Mouse (Mus musculus) B cell, adult 2 months (primary cell): ENCODE measurements around the gene Tspan10.

Source experiments
- DNase-seq, 2 experiments: peaks; one replicate each; pipeline ENCODE4 v3.0.0; 2022

Tspan10 gene

DNA sequence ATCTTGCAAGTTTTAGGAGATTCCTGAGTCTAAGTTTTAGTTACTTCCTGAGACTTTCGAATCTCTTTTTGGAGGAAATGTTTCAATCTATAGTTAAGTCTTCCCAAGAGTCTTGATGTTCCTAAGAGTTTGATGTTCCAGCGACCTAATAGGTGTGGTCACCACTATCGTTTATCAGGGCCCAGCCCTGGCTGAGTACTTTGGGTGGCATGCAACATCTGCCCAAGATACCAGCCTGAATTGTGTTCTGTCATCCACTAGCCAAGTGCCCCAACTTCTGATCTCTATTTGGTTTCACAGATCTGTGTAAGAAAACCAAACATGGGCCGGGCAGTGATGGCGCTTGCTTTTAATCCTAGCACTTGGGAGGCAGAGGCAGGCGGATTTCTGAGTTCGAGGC is 13.0 kb downstream of the Tspan10 start:
- no peak for DNase-seq

GRCm38 (mm10) chr11:120457370-120457769 is 14.9 kb downstream of the Tspan10 start:
- peak in 1 of 2 experiments; percentile 9 for DNase-seq

DNA sequence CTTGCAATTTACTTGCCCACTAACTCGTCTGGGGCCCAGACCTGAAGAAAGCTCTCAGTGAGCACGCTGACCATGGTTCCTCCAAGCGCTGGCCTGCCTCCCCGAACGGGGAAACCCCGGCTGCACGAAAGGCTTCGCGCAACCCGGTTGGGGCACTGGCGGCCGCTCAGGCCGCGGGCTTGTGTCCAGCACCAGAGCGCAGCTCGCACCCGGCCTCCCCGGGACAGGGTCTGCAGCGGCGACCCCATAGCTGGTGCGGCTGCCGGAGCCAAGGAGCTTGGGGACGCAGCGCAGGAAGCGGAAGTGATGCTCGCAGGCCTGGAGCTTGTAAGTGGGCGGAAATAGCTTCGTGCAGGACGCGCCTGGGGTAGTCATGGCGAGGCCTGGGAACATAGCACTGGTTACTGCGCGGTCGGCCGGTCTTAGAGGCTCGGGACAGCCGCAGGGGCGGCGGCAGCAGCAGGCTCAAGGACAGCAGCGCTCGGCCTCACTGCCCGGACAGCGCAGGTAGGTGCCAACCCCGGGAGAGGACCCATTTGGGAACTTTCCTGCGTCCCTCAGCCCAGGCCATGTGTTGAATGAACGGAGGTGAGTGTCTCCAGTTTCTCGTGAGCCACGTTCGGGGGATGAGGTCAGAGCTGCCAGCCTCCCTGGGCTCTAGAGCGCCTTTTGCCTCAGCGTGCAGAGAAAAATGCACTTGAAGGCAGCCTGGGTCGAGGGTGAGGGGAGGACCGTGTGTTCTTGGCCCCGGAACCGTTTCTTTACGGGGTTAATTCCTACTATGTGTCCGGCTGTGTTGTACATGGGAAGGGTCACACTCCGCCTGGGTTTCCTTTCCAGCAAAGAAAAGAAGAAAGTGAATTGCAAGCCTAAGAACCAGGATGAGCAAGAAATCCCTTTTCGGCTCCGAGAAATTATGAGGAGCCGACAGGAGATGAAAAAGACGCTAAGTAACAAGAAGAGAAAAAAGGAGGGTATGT is 15.6 kb downstream of the Tspan10 start, which contains the start of the genes Oxld1 and Ccdc137:
Oxld1 (minus strand) TSS at position 297 of the 980 bp plus-strand sequence.
Ccdc137 (plus strand) TSS at position 344 of the 980 bp plus-strand sequence.
- peak; percentile 74 to 78 for DNase-seq

DNA sequence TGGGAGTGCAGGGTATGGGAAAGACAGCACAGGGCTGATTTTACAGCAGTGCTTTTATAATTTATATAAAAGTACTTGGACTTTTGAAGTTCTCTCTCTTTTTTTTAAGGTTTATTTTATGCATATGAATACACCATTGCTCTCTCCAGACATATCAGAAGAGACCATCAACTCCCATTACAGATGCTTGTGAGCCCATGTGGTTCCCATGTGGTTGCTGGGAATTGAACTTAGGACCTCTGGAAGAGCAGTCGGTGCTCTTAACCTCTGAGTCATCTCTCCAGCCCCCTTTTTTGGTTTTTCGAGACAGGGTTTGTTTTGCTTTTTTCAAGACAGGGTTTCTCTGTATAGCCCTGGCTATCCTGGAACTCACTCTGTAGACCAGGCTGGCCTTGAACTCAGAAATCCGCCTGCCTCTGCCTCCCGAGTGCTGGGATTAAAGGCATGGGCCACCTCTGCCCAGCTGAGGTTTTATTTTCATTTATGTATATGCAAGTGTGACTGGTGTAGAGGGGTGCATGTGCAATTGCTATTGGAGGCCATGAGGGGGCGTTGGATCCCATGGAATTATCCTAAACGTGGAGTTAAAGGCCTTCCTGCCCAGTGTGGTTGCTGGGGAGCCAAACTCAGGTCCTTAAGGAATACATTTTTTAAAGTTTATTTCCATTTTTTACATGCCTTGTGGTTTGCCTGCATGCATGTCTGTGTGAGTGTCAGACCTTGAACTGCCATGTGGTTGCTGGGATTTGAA is 16.6 kb downstream of the Tspan10 start:
- DNase-seq, result no peak

GRCm38 (mm10) chr11:120463536-120463935 is 21.1 kb downstream of the Tspan10 start:
- no peak for DNase-seq

DNA sequence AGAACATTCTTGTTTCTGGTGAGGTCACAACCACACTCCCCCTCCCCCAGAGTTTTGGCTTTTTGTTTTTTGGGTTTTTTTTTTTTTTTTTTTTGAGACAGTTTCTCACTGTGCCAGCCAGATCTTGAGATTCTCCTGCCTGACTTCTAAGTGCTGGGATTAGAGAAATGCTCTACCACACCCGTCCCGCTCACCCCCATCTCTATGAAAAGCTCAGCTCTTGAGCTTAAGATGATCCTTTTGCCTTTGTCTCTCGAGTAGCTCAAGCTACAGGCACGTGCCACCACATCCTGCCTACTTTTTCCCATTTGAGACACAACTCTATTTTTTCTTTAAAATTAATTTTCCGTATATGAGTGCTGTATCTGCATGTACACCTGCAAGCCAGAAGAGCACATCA is 21.9 kb downstream of the Tspan10 start:
- no peak for DNase-seq

DNA sequence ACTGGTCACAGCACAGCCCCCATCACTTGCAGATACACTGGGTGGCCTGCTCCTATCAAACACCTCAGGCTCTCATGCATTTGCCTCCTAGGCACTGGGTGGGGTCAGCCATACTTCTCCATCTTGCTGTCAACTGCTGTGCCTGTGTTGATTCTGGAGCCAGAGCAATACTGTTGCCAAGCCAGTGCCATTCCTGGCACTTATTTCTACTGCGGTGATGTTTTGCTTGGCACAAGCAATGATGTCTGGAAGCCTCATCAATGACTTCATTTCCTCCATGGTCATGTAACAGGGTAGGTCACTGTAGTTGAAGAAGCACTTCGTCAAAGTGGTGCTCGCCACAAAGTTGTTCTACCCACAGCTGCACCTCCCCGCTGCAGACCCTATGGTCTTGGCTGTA is 23.1 kb downstream of the Tspan10 start:
- DNase-seq, result no peak

GRCm38 (mm10) chr11:120467051-120467735 is 24.7 kb downstream of the Tspan10 start, which contains the start of gene Arl16:
Arl16 (minus strand) TSS chr11:120467607.
- DNase-seq, result peak; percentile 93 to 94

- no peak for DNase-seq
Measured at GRCm38 (mm10) chr11:120467736-120468092, 25.3 kb downstream of the Tspan10 start.

DNA sequence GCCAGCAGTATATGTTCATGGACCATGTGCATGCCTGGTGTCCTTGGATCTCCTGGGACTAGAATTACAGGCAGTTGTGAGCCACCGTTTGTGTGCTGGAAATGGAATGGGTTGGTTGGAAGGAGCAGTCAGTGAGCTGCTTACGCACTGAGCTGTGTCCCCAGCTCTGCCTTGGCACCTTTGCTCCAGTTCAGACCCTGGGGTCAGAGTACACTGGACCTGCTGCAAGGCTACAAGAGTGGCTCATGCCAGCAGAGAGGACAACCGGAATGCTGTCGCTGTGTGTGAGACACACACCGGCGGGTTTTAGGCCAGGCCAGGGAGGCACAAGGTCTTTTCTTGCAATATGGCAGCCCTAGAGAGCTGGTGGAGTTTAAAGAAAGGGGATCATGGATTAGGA is 29.6 kb downstream of the Tspan10 start:
- DNase-seq, result no peak

DNA sequence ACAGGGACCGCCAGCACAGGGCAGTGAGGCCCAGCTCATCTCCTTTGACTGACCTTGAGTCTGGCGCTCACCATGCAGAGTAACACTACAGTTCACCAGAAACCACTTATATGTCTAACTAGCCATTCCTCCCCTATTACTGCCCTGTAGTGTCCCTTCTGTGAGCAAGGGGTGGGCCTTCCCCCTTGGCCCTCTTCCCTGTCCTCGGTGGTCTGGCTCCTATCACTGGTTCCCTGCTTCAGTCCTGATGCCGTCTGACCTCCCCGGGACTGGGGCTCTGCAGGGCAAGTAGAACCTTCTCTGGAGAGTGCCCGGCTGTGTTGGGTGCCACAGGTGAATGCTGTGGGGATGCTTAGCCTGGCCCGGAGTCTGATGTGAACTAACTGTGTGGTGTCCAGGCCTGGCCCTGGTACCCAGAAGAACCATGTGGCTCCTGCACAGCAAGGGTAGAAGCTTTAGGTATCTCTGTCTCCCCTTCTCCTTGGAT is 41.0 kb downstream of the Tspan10 start:
- DNase-seq, result no peak

- peak; percentile 85 to 86 for DNase-seq
Measured at GRCm38 (mm10) chr11:120484265-120484981, 42.0 kb downstream of the Tspan10 start, which contains the start of gene Mrpl12. Mrpl12 (plus strand) TSS chr11:120484613.

DNA sequence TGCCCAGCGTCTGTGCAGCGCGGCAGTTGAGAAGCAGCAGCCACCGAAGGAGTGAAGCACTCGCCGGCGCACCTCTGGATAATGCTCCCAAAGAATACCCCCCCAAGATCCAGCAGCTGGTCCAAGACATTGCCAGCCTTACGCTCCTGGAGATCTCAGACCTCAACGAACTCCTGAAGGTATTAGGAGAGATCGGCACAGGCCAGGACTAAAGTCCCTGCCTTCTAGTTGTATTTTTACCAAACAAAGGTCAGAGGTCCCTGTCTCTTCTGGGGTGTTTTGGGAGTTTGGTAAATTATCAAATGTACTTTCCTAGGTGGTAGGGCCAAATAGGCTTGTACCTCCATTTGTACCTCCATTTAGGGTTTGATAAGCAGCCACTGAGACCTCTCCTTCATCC is 42.8 kb downstream of the Tspan10 start:
- no peak for DNase-seq

- DNase-seq, result no peak
Measured at GRCm38 (mm10) chr11:120488516-120488915, 46.1 kb downstream of the Tspan10 start.

DNA sequence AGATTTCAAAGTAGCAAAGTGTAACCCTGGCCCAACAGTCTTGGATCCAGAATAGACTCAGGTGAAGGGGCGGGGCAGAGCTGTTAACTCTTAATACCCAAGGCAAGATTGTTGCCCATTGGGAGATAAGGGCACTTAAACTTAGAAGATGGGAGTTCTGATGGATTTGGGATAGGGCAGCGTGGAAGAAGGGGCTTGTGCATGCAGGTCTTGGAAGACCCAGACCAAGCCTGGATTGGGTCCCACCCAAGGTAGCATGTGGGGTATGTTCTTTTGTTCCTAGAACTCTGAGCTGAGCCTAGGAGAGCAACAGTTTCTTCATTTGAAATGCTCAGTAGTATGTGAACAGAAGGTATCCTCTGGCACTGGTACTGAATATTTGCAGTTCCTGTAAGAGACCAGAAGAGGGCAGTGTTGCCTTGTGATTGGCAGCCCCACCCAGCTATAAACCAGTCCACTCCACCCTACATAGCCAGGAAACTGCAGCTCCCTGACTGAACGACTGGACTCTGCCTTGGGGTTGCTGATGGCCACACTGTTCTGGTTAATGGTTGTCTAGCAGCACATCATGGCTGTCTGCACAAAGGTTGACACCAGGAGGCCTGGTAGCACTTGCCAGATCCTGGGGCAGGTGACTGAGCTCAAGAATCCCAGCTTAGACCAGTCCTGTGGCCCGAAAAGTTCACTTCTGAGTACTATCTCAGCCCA is 46.8 kb downstream of the Tspan10 start:
- DNase-seq, result peak; percentile 72 to 76

- DNase-seq, result no peak
Measured at GRCm38 (mm10) chr11:120490291-120491046, 48.0 kb downstream of the Tspan10 start.

DNA sequence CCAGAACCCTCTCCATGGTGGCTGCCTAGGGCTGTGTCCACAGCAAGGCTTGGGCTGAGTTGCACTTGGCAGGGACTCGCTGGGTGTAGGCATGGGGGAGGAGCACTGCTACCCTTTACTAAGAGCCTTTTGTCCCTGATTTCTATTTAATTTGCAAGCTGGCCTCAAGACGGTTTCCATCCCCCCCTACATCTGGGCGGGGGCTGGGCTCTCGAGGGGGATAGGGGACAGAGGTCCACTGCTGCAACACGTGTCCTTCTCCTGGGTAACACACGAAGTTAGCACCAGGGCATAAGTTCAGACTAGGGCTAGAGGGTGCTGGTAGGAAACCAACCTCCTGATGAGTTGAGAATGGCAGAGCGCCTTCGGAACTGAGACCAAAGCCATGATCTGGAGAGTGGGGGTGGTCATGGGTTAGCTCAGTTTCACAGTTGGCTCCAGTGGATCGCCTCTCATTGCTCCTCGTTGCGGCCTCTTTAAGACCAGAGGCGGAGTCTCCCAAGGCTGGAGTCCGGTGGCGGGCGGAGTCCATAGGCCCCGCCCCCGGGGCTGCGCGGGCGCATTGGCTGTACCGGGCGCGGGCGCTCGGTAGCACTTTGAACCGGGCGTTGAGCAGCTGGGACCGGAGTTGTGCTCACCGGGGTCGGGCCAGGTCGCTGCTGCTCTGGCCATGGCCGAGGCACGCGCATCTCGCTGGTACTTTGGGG is 49.0 kb downstream of the Tspan10 start, which contains the start of gene Slc25a10:
Slc25a10 (plus strand) TSS at position 524 of the 707 bp plus-strand sequence.
- peak; percentile 76 to 83 for DNase-seq

GRCm38 (mm10) chr11:120492024-120492877 is 49.8 kb downstream of the Tspan10 start:
- peak; percentile 45 to 53 for DNase-seq

GRCm38 (mm10) chr11:120492878-120493203 is 50.4 kb downstream of the Tspan10 start:
- no peak for DNase-seq
